Mouse (Mus musculus): ENCODE measurements at regions not wholly inside any gene's neighbourhood (a gene's known extent, or its start where the extent isn't known, plus 50 kb on each side); places are given as distances from the start of the nearest gene placed in this dataset.
A peak's percentile ranks its signal among the peaks of the same experiment; 100 is the strongest.

DNA sequence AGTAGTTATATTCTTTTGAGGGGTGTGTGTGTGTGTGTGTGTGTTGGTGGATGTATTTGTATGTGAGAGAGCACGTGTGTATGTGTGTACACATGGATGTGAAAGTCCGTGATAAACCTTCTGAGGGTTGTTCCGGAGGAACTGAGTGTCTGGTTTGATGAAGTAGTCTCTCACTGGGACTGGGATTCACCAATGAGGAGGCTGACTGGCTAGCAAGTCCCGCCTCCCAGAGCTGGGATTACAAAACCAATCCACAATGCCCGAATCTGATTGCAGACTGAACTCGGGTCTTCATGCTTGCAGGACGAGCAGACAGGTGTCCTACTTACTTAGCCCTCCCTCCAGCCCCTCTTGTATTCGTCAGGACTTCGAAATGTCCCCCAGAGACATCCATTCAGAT, 289.8 kb downstream of the Cbln4 start:
- no peak overlapping the region for H3K4me3 ChIP-seq (ENCODE audit: low read depth, low read length)
- H3K4me1 ChIP-seq (replicated peaks; ENCODE audit: control insufficient read depth, insufficient read depth, low read length), result no peaks in the 10 kb centered on the region
- no peak overlapping the region for H3K9ac ChIP-seq (ENCODE audit: low read depth, low read length)
- no peak overlapping the region for H3K27ac ChIP-seq (ENCODE audit: low read depth, low read length)
- H3K4me2 ChIP-seq (replicated peaks; ENCODE audit: low read depth, low read length), result no peak overlapping the region
- no peaks in the 10 kb centered on the region for H3K27me3 ChIP-seq (ENCODE audit: control insufficient read depth, insufficient read depth, low read length)
- no peaks in the 10 kb centered on the region for H3K9me3 ChIP-seq (ENCODE audit: control insufficient read depth, low read length)
- no peaks in the 10 kb centered on the region for H3K36me3 ChIP-seq (ENCODE audit: control insufficient read depth, insufficient read depth, low read length)
- ATAC-seq (ENCODE audit: low FRiP score) (no peak), DNase-seq (ENCODE audit: low spot score) (peak; percentile 4)
- WGBS, result 79% methylated on average over 9 of the region's 9 CpGs

DNA sequence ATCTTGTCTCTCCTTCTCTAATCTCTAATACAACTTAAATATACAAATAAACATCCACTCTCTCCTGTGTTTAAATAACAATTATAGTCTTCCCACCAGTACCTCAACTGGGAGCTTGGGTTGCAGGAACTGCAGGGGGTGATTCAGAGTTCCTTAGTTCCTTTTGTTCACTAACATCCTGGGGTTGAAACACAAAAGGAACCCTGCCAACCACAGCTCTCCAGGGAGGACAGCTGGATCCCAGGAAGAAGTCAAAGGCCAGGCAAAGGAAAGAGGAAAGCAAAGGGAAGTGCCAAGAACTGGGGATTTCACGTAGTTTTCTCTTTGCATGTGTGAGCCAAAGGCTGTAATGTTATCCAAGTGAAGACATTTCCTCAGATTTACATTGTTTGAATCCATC, 296.1 kb downstream of the Cbln4 start:
- Histone ChIP-seq H3K9me3 (ENCODE audit: control insufficient read depth, low read length) (no peaks in the 10 kb centered on the region), H3K9ac (ENCODE audit: low read depth, low read length) (no peak overlapping the region), H3K4me2 (replicated peaks; ENCODE audit: low read depth, low read length) (no peak overlapping the region), H3K4me3 (ENCODE audit: low read depth, low read length) (no peak overlapping the region), H3K4me1 (replicated peaks; ENCODE audit: control insufficient read depth, insufficient read depth, low read length) (no peaks in the 10 kb centered on the region), H3K36me3 (ENCODE audit: control insufficient read depth, insufficient read depth, low read length) (no peaks in the 10 kb centered on the region), H3K27me3 (ENCODE audit: control insufficient read depth, insufficient read depth, low read length) (no peaks in the 10 kb centered on the region), H3K27ac (ENCODE audit: low read depth, low read length) (no peak overlapping the region)
- DNase-seq (ENCODE audit: low spot score) (no peak), ATAC-seq (ENCODE audit: low FRiP score) (no peak)
- 12% methylated on average over 1 of the region's 1 CpGs for WGBS

DNA sequence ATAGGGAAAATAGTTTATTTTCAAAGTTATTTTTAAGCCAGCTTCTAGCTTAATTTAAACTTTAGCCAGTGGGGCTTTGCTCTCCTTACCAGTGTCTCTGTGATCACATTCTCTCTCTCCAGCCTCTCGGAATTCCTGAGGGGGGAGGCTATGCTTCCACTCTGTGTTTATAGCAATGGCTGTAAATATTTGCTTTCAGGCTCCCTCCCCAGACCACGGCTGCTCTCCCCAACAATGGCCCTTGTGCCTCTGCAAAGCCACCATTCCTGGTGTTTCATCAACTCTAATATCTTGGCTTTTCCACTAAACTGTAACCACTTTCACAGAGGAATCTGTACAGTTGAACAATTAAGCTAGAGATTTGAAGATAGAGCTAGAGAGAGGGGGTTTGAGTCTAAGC, 300.2 kb downstream of the Cbln4 start:
- Histone ChIP-seq H3K4me3 (ENCODE audit: low read depth, low read length) (no peak overlapping the region), H3K4me2 (replicated peaks; ENCODE audit: low read depth, low read length) (no peak overlapping the region), H3K9me3 (ENCODE audit: control insufficient read depth, low read length) (no peaks in the 10 kb centered on the region), H3K27ac (ENCODE audit: low read depth, low read length) (no peak overlapping the region), H3K27me3 (ENCODE audit: control insufficient read depth, insufficient read depth, low read length) (no peaks in the 10 kb centered on the region), H3K36me3 (ENCODE audit: control insufficient read depth, insufficient read depth, low read length) (no peaks in the 10 kb centered on the region), H3K9ac (ENCODE audit: low read depth, low read length) (no peak overlapping the region), H3K4me1 (replicated peaks; ENCODE audit: control insufficient read depth, insufficient read depth, low read length) (no peaks in the 10 kb centered on the region)
- DNase-seq (ENCODE audit: low spot score) (peak; percentile 6), ATAC-seq (ENCODE audit: low FRiP score) (no peak)
- 27% methylated on average over 2 of the region's 2 CpGs for WGBS

DNA sequence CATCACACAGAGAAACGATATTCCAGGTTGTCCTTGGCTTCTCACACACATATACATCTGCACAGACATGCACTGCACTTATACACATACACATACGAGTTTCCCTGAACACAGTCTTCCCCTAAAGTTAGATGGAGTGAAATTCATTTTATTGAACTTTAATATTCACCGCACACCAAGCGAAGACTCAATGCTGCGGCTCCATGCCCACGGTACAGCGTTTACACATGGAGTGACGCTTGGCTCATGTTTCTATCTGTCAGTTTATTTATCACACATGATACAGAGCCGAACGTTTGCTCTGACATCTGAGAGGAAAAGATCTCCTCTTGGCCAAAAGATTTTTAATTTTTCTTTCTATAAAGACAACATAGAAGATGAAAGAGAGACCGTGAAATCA, 300.6 kb downstream of the Cbln4 start:
- Histone ChIP-seq H3K4me3 (ENCODE audit: low read depth, low read length) (no peak overlapping the region), H3K9ac (ENCODE audit: low read depth, low read length) (no peak overlapping the region), H3K36me3 (ENCODE audit: control insufficient read depth, insufficient read depth, low read length) (no peaks in the 10 kb centered on the region), H3K27me3 (ENCODE audit: control insufficient read depth, insufficient read depth, low read length) (no peaks in the 10 kb centered on the region), H3K27ac (ENCODE audit: low read depth, low read length) (no peak overlapping the region), H3K4me1 (replicated peaks; ENCODE audit: control insufficient read depth, insufficient read depth, low read length) (no peaks in the 10 kb centered on the region), H3K4me2 (replicated peaks; ENCODE audit: low read depth, low read length) (no peak overlapping the region), H3K9me3 (ENCODE audit: control insufficient read depth, low read length) (no peaks in the 10 kb centered on the region)
- no peak for DNase-seq (ENCODE audit: low spot score)
- ATAC-seq (ENCODE audit: low FRiP score), result no peak
- WGBS, result 70% methylated on average over 11 of the region's 11 CpGs

DNA sequence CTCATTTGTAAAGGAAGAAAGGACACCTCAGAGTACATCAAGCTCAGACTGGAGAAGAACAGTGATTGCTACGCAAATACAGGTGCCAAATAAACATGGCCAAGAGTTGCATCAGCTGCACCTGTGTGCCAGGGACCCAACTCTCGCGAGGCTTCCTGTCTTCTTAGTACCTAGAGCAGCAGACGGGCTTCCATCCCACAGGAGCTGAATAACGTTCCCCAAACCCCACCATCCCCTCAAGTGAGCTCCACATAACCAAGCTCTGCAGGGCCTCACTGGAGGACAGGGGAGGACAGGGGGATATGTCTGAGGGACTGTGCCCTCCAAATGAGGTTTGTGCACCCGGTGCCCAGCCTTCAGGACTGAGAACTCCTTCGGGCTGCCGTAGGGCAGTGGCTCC, 305.5 kb downstream of the Cbln4 start:
- DNase-seq (ENCODE audit: low spot score), result no peak
- Histone ChIP-seq H3K36me3 (ENCODE audit: control insufficient read depth, insufficient read depth, low read length) (no peaks in the 10 kb centered on the region), H3K4me1 (replicated peaks; ENCODE audit: control insufficient read depth, insufficient read depth, low read length) (no peaks in the 10 kb centered on the region), H3K9ac (ENCODE audit: low read depth, low read length) (no peak overlapping the region), H3K4me3 (ENCODE audit: low read depth, low read length) (no peak overlapping the region), H3K27ac (ENCODE audit: low read depth, low read length) (no peak overlapping the region), H3K9me3 (ENCODE audit: control insufficient read depth, low read length) (no peaks in the 10 kb centered on the region), H3K27me3 (ENCODE audit: control insufficient read depth, insufficient read depth, low read length) (no peaks in the 10 kb centered on the region), H3K4me2 (replicated peaks; ENCODE audit: low read depth, low read length) (no peak overlapping the region)
- WGBS, result 91% methylated on average over 8 of the region's 8 CpGs
- no peak for ATAC-seq (ENCODE audit: low FRiP score)

DNA sequence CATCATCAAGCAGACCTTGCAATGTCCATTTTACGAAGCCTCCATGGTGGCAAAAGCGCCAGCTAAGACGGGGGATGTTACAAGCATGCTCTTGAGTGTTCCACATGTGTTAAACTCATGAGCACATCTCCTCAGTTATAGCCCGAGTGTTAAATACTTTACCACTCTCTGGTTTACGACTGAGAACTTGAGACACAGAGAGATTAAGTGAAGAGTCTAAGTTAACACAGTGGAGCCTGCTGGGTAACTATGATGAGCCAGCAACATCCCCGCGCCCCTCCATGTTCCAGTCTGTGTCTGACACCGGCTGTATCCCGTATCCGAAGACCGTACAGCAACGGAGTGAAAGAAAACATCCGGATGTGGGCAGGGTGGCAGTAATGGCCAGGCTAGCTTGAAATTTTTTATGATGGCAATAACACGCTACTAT, 308.2 kb downstream of the Cbln4 start:
- H3K27ac ChIP-seq (ENCODE audit: low read depth, low read length), result no peak overlapping the region
- no peak overlapping the region for H3K9ac ChIP-seq (ENCODE audit: low read depth, low read length)
- H3K9me3 ChIP-seq (ENCODE audit: control insufficient read depth, low read length), result no peaks in the 10 kb centered on the region
- H3K4me2 ChIP-seq (replicated peaks; ENCODE audit: low read depth, low read length), result no peak overlapping the region
- no peaks in the 10 kb centered on the region for H3K4me1 ChIP-seq (replicated peaks; ENCODE audit: control insufficient read depth, insufficient read depth, low read length)
- H3K4me3 ChIP-seq (ENCODE audit: low read depth, low read length), result no peak overlapping the region
- DNase-seq (ENCODE audit: low spot score) (no peak), ATAC-seq (ENCODE audit: low FRiP score) (no peak)
- WGBS, result 87% methylated on average over 14 of the region's 14 CpGs
- H3K27me3 ChIP-seq (ENCODE audit: control insufficient read depth, insufficient read depth, low read length), result no peaks in the 10 kb centered on the region
- H3K36me3 ChIP-seq (ENCODE audit: control insufficient read depth, insufficient read depth, low read length), result no peaks in the 10 kb centered on the region

DNA sequence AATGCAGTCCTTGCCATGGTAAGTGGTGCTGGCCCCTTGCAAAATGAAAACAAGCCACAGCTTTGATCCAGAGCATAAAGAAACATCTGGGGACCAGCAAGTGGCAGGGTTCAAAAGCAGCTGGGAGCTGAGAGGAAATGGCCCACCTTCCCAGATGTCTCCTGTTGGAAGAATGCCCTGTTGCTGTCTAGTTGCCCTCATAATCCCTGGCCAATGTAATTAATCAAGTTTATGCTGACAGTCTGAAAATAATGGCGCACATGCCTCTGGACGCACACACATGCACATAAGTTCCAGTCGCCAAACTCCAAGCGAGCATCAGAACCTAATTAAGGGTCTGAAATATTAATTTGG, 308.7 kb downstream of the Cbln4 start:
- Histone ChIP-seq H3K27me3 (ENCODE audit: control insufficient read depth, insufficient read depth, low read length) (no peaks in the 10 kb centered on the region), H3K4me3 (ENCODE audit: low read depth, low read length) (no peak overlapping the region), H3K4me2 (replicated peaks; ENCODE audit: low read depth, low read length) (no peak overlapping the region), H3K9ac (ENCODE audit: low read depth, low read length) (no peak overlapping the region), H3K36me3 (ENCODE audit: control insufficient read depth, insufficient read depth, low read length) (no peaks in the 10 kb centered on the region), H3K9me3 (ENCODE audit: control insufficient read depth, low read length) (no peaks in the 10 kb centered on the region), H3K27ac (ENCODE audit: low read depth, low read length) (no peak overlapping the region), H3K4me1 (replicated peaks; ENCODE audit: control insufficient read depth, insufficient read depth, low read length) (no peaks in the 10 kb centered on the region)
- ATAC-seq (ENCODE audit: low FRiP score) (no peak), DNase-seq (ENCODE audit: low spot score) (no peak)
- 82% methylated on average over 4 of the region's 4 CpGs for WGBS

DNA sequence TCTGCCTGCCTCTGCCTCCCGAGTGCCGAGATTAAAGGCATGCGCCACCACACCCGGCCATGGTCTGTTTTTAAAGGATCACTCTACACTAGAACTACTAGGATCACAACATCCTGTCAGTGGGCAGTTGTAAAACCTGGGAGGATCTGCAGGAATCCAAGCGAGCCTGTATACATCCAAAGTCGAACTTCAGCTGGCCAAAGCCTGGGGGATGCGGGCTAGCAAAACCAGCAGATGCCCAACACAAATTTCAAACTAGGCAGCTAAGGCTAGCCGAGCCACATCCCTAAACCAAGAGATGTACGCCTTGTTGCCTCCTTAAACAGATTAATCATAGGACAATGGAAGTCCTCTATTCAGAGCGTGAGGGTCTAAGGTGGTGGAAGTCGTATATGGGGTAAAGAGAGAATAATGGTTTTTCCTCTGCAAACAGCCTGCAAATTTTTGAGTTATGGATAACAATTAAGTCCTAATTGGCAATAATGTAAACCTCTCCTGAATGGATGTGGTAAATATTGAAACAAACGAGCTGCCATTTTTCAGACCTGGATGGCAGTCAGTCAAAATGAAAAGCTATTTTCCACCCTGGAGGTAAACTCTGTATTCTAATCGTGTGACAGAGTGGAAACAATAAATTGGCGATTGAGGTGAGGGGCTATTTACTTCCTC, 309.2 kb downstream of the Cbln4 start:
- Histone ChIP-seq H3K4me3 (ENCODE audit: low read depth, low read length) (no peak overlapping the region), H3K9ac (ENCODE audit: low read depth, low read length) (no peak overlapping the region), H3K4me1 (replicated peaks; ENCODE audit: control insufficient read depth, insufficient read depth, low read length) (no peaks in the 10 kb centered on the region), H3K9me3 (ENCODE audit: control insufficient read depth, low read length) (no peaks in the 10 kb centered on the region), H3K27me3 (ENCODE audit: control insufficient read depth, insufficient read depth, low read length) (no peaks in the 10 kb centered on the region), H3K4me2 (replicated peaks; ENCODE audit: low read depth, low read length) (no peak overlapping the region), H3K27ac (ENCODE audit: low read depth, low read length) (no peak overlapping the region), H3K36me3 (ENCODE audit: control insufficient read depth, insufficient read depth, low read length) (no peaks in the 10 kb centered on the region)
- ATAC-seq (ENCODE audit: low FRiP score) (no peak), DNase-seq (ENCODE audit: low spot score) (no peak)
- 83% methylated on average over 14 of the region's 14 CpGs for WGBS

DNA sequence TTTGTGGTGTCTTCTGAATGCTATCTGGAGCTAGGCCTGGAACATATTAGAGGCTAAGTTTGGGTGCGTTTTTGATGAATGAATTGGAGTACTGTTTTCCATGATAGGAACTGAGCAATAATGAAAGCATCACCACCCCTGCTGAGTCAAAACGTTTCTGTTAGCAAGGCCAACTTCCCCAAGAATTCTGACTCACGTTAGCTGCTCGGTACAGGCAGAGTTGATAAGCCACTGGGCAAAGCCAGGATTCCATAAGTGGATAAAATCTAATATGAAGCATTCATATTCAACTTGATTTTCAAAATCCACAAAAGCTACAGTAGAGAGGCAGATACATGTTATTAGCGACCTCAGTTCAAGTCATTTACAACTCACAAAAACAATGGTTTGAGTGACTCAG, 324.0 kb downstream of the Cbln4 start:
- H3K4me1 ChIP-seq (replicated peaks; ENCODE audit: control insufficient read depth, insufficient read depth, low read length), result no peaks in the 10 kb centered on the region

More for the DNA sequence above, 324.0 kb downstream of the Cbln4 start:
- no peak overlapping the region for H3K4me3 ChIP-seq (ENCODE audit: low read depth, low read length)
- H3K4me2 ChIP-seq (replicated peaks; ENCODE audit: low read depth, low read length), result no peak overlapping the region
- H3K27ac ChIP-seq (ENCODE audit: low read depth, low read length), result no peak overlapping the region
- no peaks in the 10 kb centered on the region for H3K27me3 ChIP-seq (ENCODE audit: control insufficient read depth, insufficient read depth, low read length)
- H3K36me3 ChIP-seq (ENCODE audit: control insufficient read depth, insufficient read depth, low read length), result no peaks in the 10 kb centered on the region
- DNase-seq (ENCODE audit: low spot score) (no peak), ATAC-seq (ENCODE audit: low FRiP score) (no peak)
- no peaks in the 10 kb centered on the region for H3K9me3 ChIP-seq (ENCODE audit: control insufficient read depth, low read length)
- WGBS, result 77% methylated on average over 5 of the region's 5 CpGs
- H3K9ac ChIP-seq (ENCODE audit: low read depth, low read length), result no peak overlapping the region
